Mouse (Mus musculus) B cell, adult 62 days (primary cell): Measurements from ENCODE around the gene Sox6. TPM values are rescaled to one million over a fixed set of nuclear protein-coding genes. Genes with fewer than 3 reads are reported as not detected.

Source experiments
- total RNA-seq: library from RNA; stranded (reverse); gene quantifications from 4 replicates; pipeline ENCODE4 v1.2.4, GENCODE M21; 2023

The Sox6 gene
- total RNA-seq, result 0.06 to 0.21 TPM (median 0.18 TPM) in 3 of 4 replicates, not detected in the other

DNA sequence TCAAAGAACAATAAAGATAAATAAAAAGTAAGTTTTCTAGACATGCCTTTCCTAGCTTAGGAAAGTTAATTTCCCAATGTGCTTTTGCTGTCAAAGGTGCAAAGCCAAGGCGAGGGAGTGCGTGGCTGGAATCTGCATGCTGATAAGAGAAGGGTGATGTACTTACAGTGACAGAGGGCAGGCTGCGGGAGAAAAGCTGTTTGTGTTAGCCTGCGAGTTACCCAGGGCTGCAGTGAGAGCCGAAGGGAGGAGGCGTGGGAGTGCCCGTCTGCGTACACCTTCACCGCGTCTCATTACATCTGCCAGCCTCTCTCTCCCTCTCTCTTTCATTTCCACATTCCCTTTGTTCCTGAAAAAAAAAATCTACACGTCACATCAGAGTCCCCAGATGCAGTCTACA is at the start of gene Sox6:
TSS of gene Sox6 (minus strand) at position 286 of the 400 bp plus-strand sequence.

GRCm38 (mm10) chr7:116084366-116084765 is 45.8 kb upstream of the Sox6 start, which contains the start of gene Gm4353:
Gene Gm4353 (minus strand): TSS chr7:116084635.

DNA sequence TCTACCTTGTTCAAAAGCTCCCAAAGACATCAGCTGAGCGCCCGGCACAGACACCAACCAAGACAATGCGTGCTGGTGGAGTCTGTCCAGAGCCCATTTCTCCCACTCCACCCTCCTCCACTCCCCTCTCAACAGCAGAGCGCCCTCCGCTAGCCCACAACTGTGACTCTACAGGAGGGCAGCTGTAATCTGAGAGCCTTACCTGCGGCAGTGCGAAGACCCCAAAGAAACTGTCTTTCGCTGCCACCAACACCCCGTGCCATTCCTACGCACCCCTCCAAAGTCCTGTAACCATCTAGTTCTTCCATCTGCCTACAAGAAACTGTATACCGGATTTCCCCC is 571 bp upstream of the Sox6 start, which contains the start of gene 1110004F10Rik:
TSS of gene 1110004F10Rik (plus strand) at position 202 of the 342 bp plus-strand sequence.

Other genes starting within 250 kb of the Sox6 start
- gene 1110004F10Rik, start 601 bp upstream of the Sox6 start, total RNA-seq, result 55.9 to 69.8 TPM (median 66.4 TPM) in 4 replicates
- gene Gm4353, start 45.8 kb upstream of the Sox6 start, total RNA-seq, result 2.3 to 2.8 TPM (median 2.5 TPM) in 3 of 4 replicates, not detected in the other